31 mouse cellular contexts compared by ENCODE assay signal in genomic region chr4:132023816-132024215, GRCm38 (mm10). TPM values are rescaled to one million over a fixed set of nuclear protein-coding genes. Genes with fewer than 3 reads are reported as not detected.
DNase-seq lines count a peak whose midpoint lies in the region; ATAC-seq and TF ChIP-seq lines count a peak whose summit lies in the region.
"Had no signal": no experiment of that assay in that cellular context is flagged by ENCODE, and none has a peak within 500 bp of the region (broad histone marks: within the 10 kb centered on the region; RNA-seq: fewer than 3 reads in every experiment).

No protein-coding gene starts in this region.

- H3K36me3 ChIP-seq in liver, embryonic 13.5 days = peaks cover 33% of the 10 kb centered on the region
- H3K36me3 ChIP-seq in liver, embryonic 11.5 days (ENCODE audit: control insufficient read depth, insufficient read depth, low read length) = no peaks in the 10 kb centered on the region; the same call in 1 of the 2 replicates
- peaks cover 0 to 2% of the 10 kb centered on the region in 2 experiments for H3K36me3 ChIP-seq in CH12.LX (replicated peaks in 1 of 2; ENCODE audit: control insufficient read depth in 1 of 2, insufficient read depth in 1 of 2, low read length in 1 of 2)
- peaks cover 42% of the 10 kb centered on the region for H3K36me3 ChIP-seq in liver, embryonic 15.5 days (replicated peaks)

- TF ChIP-seq POLR2A in CH12.LX (IDR thresholded peaks at IDR 0.05; ENCODE audit: low read depth, low read length) = no peak

- dilution Hi-C loops in CH12.LX (cut with MboI; ENCODE audit: extremely low pct_ligation_motif_present, extremely low pct_unique_long_range_greater_than_20kb, low sequenced_read_pairs) = no loop called here

- TF ChIP-seq EP300 in CH12.LX (IDR thresholded peaks at IDR 0.05; ENCODE audit: low read length) = no peak

- TF ChIP-seq CTCF in CH12.LX (conservative IDR thresholded peaks at IDR 0.05 in 1 of 2, IDR thresholded peaks at IDR 0.05 in 1 of 2; ENCODE audit: low read depth in 2 of 2, low read length in 2 of 2) = no peak

- no peak for DNase-seq in liver, embryonic 13.5 days
- no peak for DNase-seq in liver, embryonic 11.5 days (ENCODE audit: low spot score)
- DNase-seq in 3T3-L1 (ENCODE audit: low read depth, low spot score) = peak; percentile 18
- DNase-seq in CH12.LX (ENCODE audit: extremely low read depth) = peak; percentile 9
- no peak for DNase-seq in layer of hippocampus, adult 11-12 months (ENCODE audit: low spot score)
- DNase-seq in gastrocnemius, postnatal 14 days = no peak
- DNase-seq in right cerebral cortex, postnatal 4 days = no peak
- DNase-seq: adrenal gland, postnatal 10 days; adrenal gland, postnatal 36 days; cerebellum, adult 18-20 months; cerebellum, adult 9-10 months; cerebellum, postnatal 14 days; forebrain, postnatal 0 days; gastrocnemius, adult 2 months; gastrocnemius, postnatal 25 days; heart, adult 2 months; heart, postnatal 14 days; heart, postnatal 4 days had no signal

- H3K79me2 ChIP-seq in CH12.LX (replicated peaks; ENCODE audit: control insufficient read depth, extremely low read depth, insufficient read depth, poor library complexity, severe bottlenecking) = no peaks in the 10 kb centered on the region

- no peak for TF ChIP-seq RAD21 in CH12.LX (IDR thresholded peaks at IDR 0.05; ENCODE audit: low read depth, low read length)

- intact Hi-C loops in gastrocnemius, postnatal 14 days (cut with DNase I; ENCODE audit: low total_unique reads) = no loop called here

- no peaks in the 10 kb centered on the region for H3K27me3 ChIP-seq in liver, embryonic 13.5 days
- no peaks in the 10 kb centered on the region for H3K27me3 ChIP-seq in liver, embryonic 11.5 days (replicated peaks; ENCODE audit: control insufficient read depth, insufficient read depth, low read length)
- H3K27me3 ChIP-seq in CH12.LX (replicated peaks) = no peaks in the 10 kb centered on the region
- no peaks in the 10 kb centered on the region for H3K27me3 ChIP-seq in liver, embryonic 15.5 days
- H3K27me3 ChIP-seq: heart, embryonic 13.5 days; Patski had no signal

- in situ Hi-C loops in CH12.LX (cut with MboI; ENCODE audit: low pct_ligation_motif_present, low pct_unique_long_range_greater_than_20kb, low sequenced_read_pairs) = no loop called here

- no peak overlapping the region for H3K4me3 ChIP-seq in liver, embryonic 13.5 days (replicated peaks)
- H3K4me3 ChIP-seq in liver, embryonic 11.5 days (ENCODE audit: low read depth, low read length) = no peak overlapping the region
- H3K4me3 ChIP-seq in CH12.LX (replicated peaks in 1 of 3; ENCODE audit: low read depth in 2 of 3, low read length in 2 of 3, poor library complexity in 1 of 3) = no peak overlapping the region
- H3K4me3 ChIP-seq in liver, embryonic 15.5 days (replicated peaks) = no peak overlapping the region
- H3K4me3 ChIP-seq: forebrain, embryonic 10.5 days; gastrocnemius, adult 2 months; heart, adult 2 months; heart, embryonic 10.5 days; heart, embryonic 13.5 days had no signal

- H3K27ac ChIP-seq in liver, embryonic 13.5 days = peak overlapping the region; percentile 91
- no peak overlapping the region for H3K27ac ChIP-seq in liver, embryonic 11.5 days (ENCODE audit: low read depth, low read length)
- H3K27ac ChIP-seq in CH12.LX (ENCODE audit: insufficient read depth, low read depth) = no peak overlapping the region
- peak overlapping the region; percentile 67; the same call in 1 of the 2 replicates for H3K27ac ChIP-seq in liver, embryonic 15.5 days (replicated peaks)
- H3K27ac ChIP-seq: forebrain, embryonic 10.5 days; gastrocnemius, adult 2 months; heart, adult 2 months; heart, embryonic 10.5 days; heart, embryonic 13.5 days; hindbrain, embryonic 14.5 days; hindbrain, postnatal 0 days had no signal

- H3K9me3 ChIP-seq in liver, embryonic 13.5 days (replicated peaks) = no peaks in the 10 kb centered on the region
- 0 out of 2 replicates have a peak, but pooled peaks cover 4% of the 10 kb centered on the region for H3K9me3 ChIP-seq in liver, embryonic 11.5 days (ENCODE audit: control insufficient read depth, low read length)
- peaks cover 3% of the 10 kb centered on the region for H3K9me3 ChIP-seq in CH12.LX (replicated peaks; ENCODE audit: low read length)
- H3K9me3 ChIP-seq in liver, embryonic 15.5 days (replicated peaks) = 0 out of 2 replicates have a peak, but pooled peaks cover 2% of the 10 kb centered on the region
- H3K9me3 ChIP-seq: heart, embryonic 10.5 days had no signal

- no peak for ATAC-seq in liver, embryonic 13.5 days (ENCODE audit: low read depth)
- no peak for ATAC-seq in liver, embryonic 11.5 days (replicated peaks; ENCODE audit: low FRiP score)
- ATAC-seq in liver, embryonic 15.5 days (ENCODE audit: insufficient read depth) = no peak
- ATAC-seq: CD4-positive, CD25-positive, alpha-beta regulatory T cell, adult 4 months; forebrain, embryonic 14.5 days; forebrain, postnatal 0 days; hindbrain, postnatal 0 days; Patski had no signal

- whole genome bisulfite sequencing in liver, embryonic 13.5 days (ENCODE audit: insufficient replicate concordance) = 98% methylated on average over 2 of the region's 2 CpGs
- WGBS in liver, embryonic 11.5 days = 95% methylated on average over 2 of the region's 2 CpGs
- whole genome bisulfite sequencing in liver, embryonic 15.5 days (ENCODE audit: insufficient replicate concordance) = 97% methylated on average over 2 of the region's 2 CpGs

- H3K4me1 ChIP-seq in liver, embryonic 13.5 days (replicated peaks) = peaks cover 75% of the 10 kb centered on the region
- peaks cover 27% of the 10 kb centered on the region for H3K4me1 ChIP-seq in liver, embryonic 11.5 days (replicated peaks; ENCODE audit: control insufficient read depth, insufficient read depth, low read length)
- H3K4me1 ChIP-seq in CH12.LX (ENCODE audit: control insufficient read depth in 1 of 2, insufficient read depth in 2 of 2) = no peaks in the 10 kb centered on the region
- H3K4me1 ChIP-seq in liver, embryonic 15.5 days (replicated peaks) = peaks cover 65% of the 10 kb centered on the region

- no peak overlapping the region for H3K9ac ChIP-seq in liver, embryonic 13.5 days
- H3K9ac ChIP-seq in liver, embryonic 11.5 days (ENCODE audit: low read depth, low read length) = no peak overlapping the region
- H3K9ac ChIP-seq in CH12.LX (ENCODE audit: insufficient read depth, low read depth) = no peak overlapping the region
- no peak overlapping the region for H3K9ac ChIP-seq in liver, embryonic 15.5 days
- H3K9ac ChIP-seq: forebrain, postnatal 0 days; heart, embryonic 13.5 days; hindbrain, embryonic 14.5 days had no signal

- H3K4me2 ChIP-seq in liver, embryonic 13.5 days = no peak overlapping the region
- H3K4me2 ChIP-seq in liver, embryonic 11.5 days = no peak overlapping the region
- no peak overlapping the region for H3K4me2 ChIP-seq in CH12.LX (ENCODE audit: insufficient read depth, low read depth, poor library complexity, severe bottlenecking)
- no peak overlapping the region for H3K4me2 ChIP-seq in liver, embryonic 15.5 days
- H3K4me2 ChIP-seq: heart, embryonic 13.5 days; hindbrain, embryonic 14.5 days had no signal

TF ChIP-seq in CH12.LX, 34 proteins besides CTCF, POLR2A, EP300 and RAD21:
- no peak for TF ChIP-seq GABPA (IDR thresholded peaks at IDR 0.05; ENCODE audit: insufficient replicate concordance, low read depth, low read length)
- TF ChIP-seq ETS1 (conservative IDR thresholded peaks at IDR 0.05; ENCODE audit: low read depth, low read length) = no peak

RNA-seq across cellular contexts. Expression of gene Gm10300, which starts 50.7 kb away (rescaled TPM):
- polyA plus RNA-seq in liver, embryonic 13.5 days (2015; fragmentation: Nextera tagmentation; extraction: Ambion mirVana) = 0.39 and 0.63 TPM in 2 replicates
- polyA plus RNA-seq in liver, embryonic 11.5 days (2014; fragmentation: Nextera tagmentation; extraction: Ambion mirVana) = 0.10 and 0.11 TPM in 2 replicates
- total RNA-seq in CH12.LX (2012; rRNA removed) (0.08 TPM in 2 replicates), CH12.LX (2014; rRNA removed) (not detected in 2 replicates)
- polyA plus RNA-seq in CH12.LX (2012; ENCODE audit: insufficient read length, low read depth) = not detected in 2 replicates
- 0.43 and 0.46 TPM in 2 replicates for polyA plus RNA-seq in liver, embryonic 15.5 days (2015; fragmentation: Nextera tagmentation; extraction: Ambion mirVana)
- total RNA-seq in gastrocnemius, postnatal 14 days (2021) = under 1 TPM in 1 of 2 experiments, not detected in 1; 0.14 TPM
- total RNA-seq: ES-E14; gastrocnemius, postnatal 25 days; hindbrain, postnatal 0 days had no signal
- polyA plus RNA-seq: C2C12; CD4-positive, CD25-positive, alpha-beta regulatory T cell, adult 4 months; embryonic facial prominence, embryonic 11.5 days; forebrain, embryonic 10.5 days; forebrain, embryonic 14.5 days; forebrain, postnatal 0 days; frontal cortex, adult 2 months; heart, embryonic 10.5 days; hindbrain, embryonic 14.5 days; hindbrain, postnatal 0 days had no signal

RNA-seq across cellular contexts. Expression of gene Epb41, which starts 51.3 kb away (rescaled TPM):
- 147 and 193 TPM in 2 replicates for polyA plus RNA-seq in liver, embryonic 13.5 days (2015; fragmentation: Nextera tagmentation; extraction: Ambion mirVana)
- 108 and 116 TPM in 2 replicates for polyA plus RNA-seq in liver, embryonic 11.5 days (2014; fragmentation: Nextera tagmentation; extraction: Ambion mirVana)
- total RNA-seq in CH12.LX (2012; rRNA removed) = 8.4 and 10.0 TPM in 2 replicates
- total RNA-seq in CH12.LX (2014; rRNA removed) = 6.0 and 7.1 TPM in 2 replicates
- polyA plus RNA-seq in CH12.LX (2012; ENCODE audit: insufficient read length, low read depth) = 16.5 and 21.6 TPM in 2 replicates
- 181 and 204 TPM in 2 replicates for polyA plus RNA-seq in liver, embryonic 15.5 days (2015; fragmentation: Nextera tagmentation; extraction: Ambion mirVana)
- total RNA-seq in gastrocnemius, postnatal 14 days (2021) = 10 to 100 TPM; 63.2 to 71.7 TPM

Comparison
In these comparisons a context has a peak if more than half of its experiments do, and no peak if none do; other contexts are left out.
1. H3K27ac ChIP-seq: peak in liver, embryonic 13.5 days (single experiment) and liver, embryonic 15.5 days (single experiment); none in liver, embryonic 11.5 days (single experiment) and CH12.LX (single experiment).
2. DNase-seq: peak in 3T3-L1 (single experiment) and CH12.LX (single experiment); none in liver, embryonic 13.5 days (single experiment), liver, embryonic 11.5 days (single experiment), layer of hippocampus, adult 11-12 months (single experiment), gastrocnemius, postnatal 14 days (single experiment) and right cerebral cortex, postnatal 4 days (single experiment).